Mouse (Mus musculus) stomach, embryonic 16.5 days (tissue): ENCODE measurements at regions not wholly inside any gene's neighbourhood (a gene's known extent, or its start where the extent isn't known, plus 50 kb on each side); places are given as distances from the start of the nearest gene placed in this dataset.

Source experiments
- ATAC-seq: fragments of 200-750 bp; cut with Nextera tagmentation; 2 replicates; pipeline ENCODE4 v1.8.0; 2017; ENCODE audit warnings: moderate number of reproducible peaks, moderate TSS enrichment; ENCODE audit not compliant: insufficient read depth, low FRiP score
- H3K27ac ChIP-seq: fragments of 300-500 bp; sonication (generic); 2 replicates; pipeline ENCODE4 v1.5.1; 2014; ENCODE audit warnings: low read length
- H3K27me3 ChIP-seq: fragments of 300-500 bp; sonication (generic); 2 replicates; pipeline ENCODE4 v1.6.1; 2014; ENCODE audit warnings: low read length, control low read depth, mixed read lengths; ENCODE audit not compliant: control insufficient read depth, insufficient read depth
- H3K36me3 ChIP-seq: fragments of 300-500 bp; sonication (generic); 2 replicates; pipeline ENCODE4 v1.6.1; 2014; ENCODE audit warnings: low read length; ENCODE audit not compliant: control insufficient read depth, insufficient read depth
- H3K4me1 ChIP-seq: fragments of 300-500 bp; sonication (generic); 2 replicates; pipeline ENCODE4 v1.6.1; 2014; ENCODE audit warnings: low read length, control low read depth, mixed read lengths; ENCODE audit not compliant: control insufficient read depth, insufficient read depth
- H3K4me2 ChIP-seq: fragments of 300-500 bp; sonication (generic); 2 replicates; pipeline ENCODE4 v1.6.1; 2014; ENCODE audit warnings: low read depth, low read length, mixed read lengths
- H3K4me3 ChIP-seq: fragments of 300-500 bp; sonication (generic); replicated peaks from 2 replicates; pipeline ENCODE4 v1.5.1; 2014; ENCODE audit warnings: mild to moderate bottlenecking, low read length
- H3K9ac ChIP-seq: fragments of 300-500 bp; sonication (generic); 2 replicates; pipeline ENCODE4 v1.6.1; 2014; ENCODE audit warnings: low read length
- H3K9me3 ChIP-seq: fragments of 300-500 bp; sonication (generic); replicated peaks from 2 replicates; pipeline ENCODE4 v1.6.1; 2016; ENCODE audit warnings: low read length, control low read depth; ENCODE audit not compliant: control insufficient read depth
- WGBS: fragments of 180-500 bp; shearing (Covaris S2); extraction: QIAGEN DNeasy Blood & Tissue Kit; methylation state at CpG from one replicate; pipeline ENCODE4 v1.1.7; 2014; 5-methylcytosine and 5-hydroxymethylcytosine counted together

DNA sequence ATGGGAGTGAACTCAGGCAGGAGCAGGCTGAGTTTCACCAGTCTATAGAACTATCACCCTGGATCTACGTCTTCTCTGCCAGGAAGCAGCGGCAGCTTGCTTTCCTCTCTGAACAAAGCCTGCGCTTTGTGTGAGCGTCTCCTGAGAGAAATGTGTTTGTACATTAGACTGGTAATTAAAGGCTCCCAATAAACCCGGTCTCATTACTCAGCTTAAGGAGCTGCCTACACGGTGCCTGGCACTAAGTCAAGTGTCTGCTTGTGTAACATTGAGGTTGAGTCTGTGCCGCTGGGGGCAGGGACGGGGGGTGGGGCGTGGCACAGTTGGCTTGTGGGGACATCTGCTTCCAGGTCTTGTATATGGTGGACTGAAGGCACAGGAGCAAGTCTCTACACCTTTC lies 150.4 kb upstream of the Mylip start:
- WGBS = 58% methylated on average over 9 of the region's 9 CpGs
- Histone ChIP-seq H3K36me3 (no peaks in the 10 kb centered on the region), H3K27ac (no peak overlapping the region), H3K9me3 (0 out of 2 replicates have a peak, but pooled peaks cover 2% of the 10 kb centered on the region), H3K27me3 (no peaks in the 10 kb centered on the region), H3K4me1 (no peaks in the 10 kb centered on the region), H3K9ac (no peak overlapping the region), H3K4me3 (no peak overlapping the region), H3K4me2 (no peak overlapping the region)
- no peak for ATAC-seq

DNA sequence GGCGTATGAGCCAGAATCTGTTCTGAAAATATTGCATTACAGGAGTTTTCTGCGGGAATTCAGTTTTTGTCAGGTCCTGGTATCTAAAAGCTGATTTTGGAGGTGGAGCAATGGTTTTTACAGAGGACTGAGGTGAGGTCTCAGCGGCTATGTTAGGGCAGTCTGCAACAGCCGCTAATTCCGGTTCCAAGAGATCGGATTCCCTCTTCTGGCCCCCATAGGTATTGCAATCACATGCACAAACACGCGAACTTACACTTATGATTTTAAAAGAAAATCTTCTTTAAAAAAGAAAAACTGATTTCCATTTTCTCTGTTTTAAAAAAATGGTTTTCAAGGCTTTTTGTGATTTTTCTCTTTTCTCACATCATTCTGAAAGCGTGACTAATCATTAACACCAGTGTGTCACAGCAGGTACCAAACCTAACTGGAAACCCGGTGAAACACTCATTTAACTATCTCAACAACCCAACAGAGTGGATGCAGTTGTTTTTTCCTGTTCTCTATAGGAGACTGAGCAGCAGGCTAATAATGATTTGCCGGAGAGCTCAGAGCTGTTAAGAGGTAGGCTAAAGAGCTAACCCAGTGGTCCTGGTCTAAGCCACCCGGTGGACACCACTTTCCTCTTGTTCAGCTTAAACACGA lies 149.4 kb upstream of the Mylip start:
- 83% methylated on average over 13 of the region's 13 CpGs for WGBS
- Histone ChIP-seq H3K36me3 (no peaks in the 10 kb centered on the region), H3K27ac (no peak overlapping the region), H3K27me3 (no peaks in the 10 kb centered on the region), H3K4me3 (no peak overlapping the region), H3K9ac (no peak overlapping the region), H3K4me1 (no peaks in the 10 kb centered on the region), H3K4me2 (no peak overlapping the region), H3K9me3 (0 out of 2 replicates have a peak, but pooled peaks cover 2% of the 10 kb centered on the region)
- no peak for ATAC-seq

DNA sequence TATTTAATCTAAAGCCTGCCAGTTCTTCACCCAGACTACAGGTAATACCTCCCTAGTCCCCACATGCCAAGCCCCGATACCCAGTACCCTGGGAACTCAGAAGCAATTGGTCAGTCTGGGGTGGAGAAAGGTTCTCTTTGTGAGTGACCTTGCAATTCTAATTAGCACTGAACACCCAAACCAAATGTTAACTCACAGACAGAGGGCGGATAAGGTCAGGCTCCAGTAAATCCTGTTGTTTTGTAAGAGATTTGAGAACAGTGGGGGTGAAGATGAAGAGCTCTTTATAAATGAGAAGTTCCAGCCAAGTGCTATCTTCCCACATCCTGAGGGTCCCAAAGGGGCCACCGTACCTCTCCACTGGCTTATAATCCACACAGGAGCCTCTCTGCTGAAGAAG lies 147.3 kb upstream of the Mylip start:
- H3K9me3 ChIP-seq = no peaks in the 10 kb centered on the region
- H3K27me3 ChIP-seq = no peaks in the 10 kb centered on the region
- no peak for ATAC-seq
- no peak overlapping the region for H3K9ac ChIP-seq
- no peak overlapping the region for H3K27ac ChIP-seq
- 81% methylated on average over 3 of the region's 3 CpGs for WGBS
- no peak overlapping the region for H3K4me3 ChIP-seq
- no peaks in the 10 kb centered on the region for H3K4me1 ChIP-seq
- no peaks in the 10 kb centered on the region for H3K36me3 ChIP-seq
- no peak overlapping the region for H3K4me2 ChIP-seq

DNA sequence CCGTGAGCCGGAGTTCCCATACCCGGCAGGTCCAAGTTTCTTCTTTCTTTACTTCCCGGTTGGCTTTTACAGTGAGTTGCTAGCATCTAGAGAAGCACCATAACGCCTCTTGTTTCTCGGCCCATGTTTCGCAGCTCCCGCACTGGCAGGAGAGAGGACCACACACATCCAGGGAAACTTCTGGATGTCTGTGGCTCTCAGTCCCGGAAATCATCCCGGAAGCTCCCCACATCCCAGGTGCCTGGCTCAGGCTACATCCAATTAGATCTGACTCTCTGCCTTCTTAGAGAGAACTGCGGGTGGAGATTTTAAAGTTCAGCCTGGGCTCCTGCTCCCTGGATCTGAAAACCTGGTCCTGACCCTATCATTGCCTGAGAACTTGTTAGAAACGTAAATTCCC lies 146.8 kb upstream of the Mylip start:
- Histone ChIP-seq H3K9ac (no peak overlapping the region), H3K4me2 (no peak overlapping the region), H3K9me3 (no peaks in the 10 kb centered on the region), H3K4me1 (no peaks in the 10 kb centered on the region), H3K4me3 (no peak overlapping the region), H3K36me3 (no peaks in the 10 kb centered on the region), H3K27ac (no peak overlapping the region), H3K27me3 (no peaks in the 10 kb centered on the region)
- no peak for ATAC-seq
- 81% methylated on average over 12 of the region's 12 CpGs for WGBS

DNA sequence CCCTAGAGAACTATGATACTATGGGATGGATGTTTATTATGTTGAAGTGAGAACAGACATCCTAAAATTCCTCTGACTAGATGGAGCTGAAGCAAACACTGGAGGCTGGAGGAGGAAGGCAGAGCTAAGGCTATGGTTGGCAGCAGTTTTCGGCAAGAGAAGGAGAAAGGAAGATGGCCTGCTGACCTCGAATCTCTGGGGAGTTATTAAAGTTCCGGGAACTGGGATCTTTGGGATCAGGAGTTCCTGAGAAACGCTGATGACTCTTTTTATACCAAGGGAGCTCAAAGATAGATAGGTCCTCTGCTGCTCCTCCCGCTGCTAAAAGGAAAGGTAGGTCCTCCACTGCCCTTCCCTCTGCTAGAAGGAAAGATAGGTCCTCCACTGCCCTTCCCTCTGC lies 143.9 kb upstream of the Mylip start:
- Histone ChIP-seq H3K36me3 (no peaks in the 10 kb centered on the region), H3K27ac (no peak overlapping the region), H3K4me1 (no peaks in the 10 kb centered on the region), H3K9ac (no peak overlapping the region), H3K27me3 (no peaks in the 10 kb centered on the region), H3K9me3 (no peaks in the 10 kb centered on the region), H3K4me3 (no peak overlapping the region), H3K4me2 (no peak overlapping the region)
- 71% methylated on average over 5 of the region's 5 CpGs for WGBS
- no peak for ATAC-seq

DNA sequence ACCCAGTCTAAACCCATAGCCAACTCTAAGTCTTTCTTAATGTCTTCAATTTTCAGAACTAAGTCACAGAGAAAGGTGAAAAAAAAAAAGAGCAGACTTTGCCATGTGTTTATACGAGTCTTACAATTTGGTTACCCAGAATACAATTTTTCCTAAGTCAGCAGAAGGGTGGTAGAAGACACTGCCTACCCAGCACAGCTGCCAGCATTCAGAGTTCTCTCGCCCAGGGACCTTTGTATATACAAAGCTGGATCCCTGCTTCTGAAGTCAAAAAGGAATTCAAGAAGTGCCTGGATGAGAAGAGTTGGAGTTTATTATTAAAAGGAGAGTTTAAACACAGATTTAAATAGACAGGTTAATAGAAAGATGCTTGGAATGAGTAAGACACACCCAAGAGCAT lies 143.2 kb upstream of the Mylip start:
- no peak overlapping the region for H3K9ac ChIP-seq
- no peaks in the 10 kb centered on the region for H3K4me1 ChIP-seq
- WGBS = 49% methylated on average over 2 of the region's 2 CpGs
- no peak overlapping the region for H3K4me3 ChIP-seq
- no peak overlapping the region for H3K4me2 ChIP-seq
- no peaks in the 10 kb centered on the region for H3K27me3 ChIP-seq
- no peak for ATAC-seq
- no peak overlapping the region for H3K27ac ChIP-seq
- no peaks in the 10 kb centered on the region for H3K36me3 ChIP-seq
- H3K9me3 ChIP-seq = no peaks in the 10 kb centered on the region

DNA sequence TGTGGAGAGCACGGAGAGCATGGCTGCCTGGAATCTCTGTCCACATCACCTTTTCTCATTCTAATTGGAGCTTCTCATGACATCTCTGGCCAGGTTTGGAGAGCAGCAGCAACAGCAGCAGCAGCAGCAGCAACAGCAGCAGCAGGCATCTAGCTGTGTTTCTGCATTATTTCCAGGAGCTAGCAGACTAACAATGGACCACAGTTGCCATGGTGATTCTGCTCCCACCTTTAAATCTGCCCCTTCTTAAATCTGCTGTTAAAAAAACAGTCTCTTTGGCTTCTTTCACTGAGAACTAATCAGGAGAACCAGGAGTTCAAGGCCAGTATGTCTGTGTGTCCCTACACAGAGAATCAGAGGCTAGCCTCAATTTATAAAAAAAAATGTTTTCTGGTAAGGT lies 139.5 kb upstream of the Mylip start:
- H3K27ac ChIP-seq = no peak overlapping the region
- H3K4me1 ChIP-seq = no peaks in the 10 kb centered on the region
- no peak overlapping the region for H3K9ac ChIP-seq
- H3K4me3 ChIP-seq = no peak overlapping the region
- 100% methylated on average over 1 of the region's 1 CpGs for WGBS
- H3K27me3 ChIP-seq = no peaks in the 10 kb centered on the region
- no peaks in the 10 kb centered on the region for H3K9me3 ChIP-seq
- ATAC-seq = no peak
- no peak overlapping the region for H3K4me2 ChIP-seq
- H3K36me3 ChIP-seq = no peaks in the 10 kb centered on the region

DNA sequence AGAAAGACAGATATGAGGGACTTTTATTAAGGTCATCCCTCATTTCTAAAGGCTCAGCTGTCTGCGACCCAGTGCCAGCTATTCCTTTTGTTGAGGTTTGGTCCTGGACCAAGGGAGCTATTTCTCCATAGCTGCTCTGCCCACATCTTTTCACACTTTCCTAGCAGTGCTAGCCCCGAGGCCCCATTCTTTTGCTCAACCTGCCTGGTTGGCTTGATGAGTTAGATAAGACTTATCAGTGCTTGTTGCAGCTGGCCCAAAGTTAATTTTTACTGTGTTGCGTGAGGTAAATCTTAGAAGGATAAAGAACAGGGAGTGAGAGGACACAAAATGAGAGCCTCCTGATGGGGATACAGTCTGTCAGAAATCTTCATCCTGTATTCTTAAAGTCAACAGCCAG lies 138.5 kb upstream of the Mylip start:
- Histone ChIP-seq H3K4me3 (no peak overlapping the region), H3K4me1 (no peaks in the 10 kb centered on the region)
- 42% methylated on average over 3 of the region's 3 CpGs for WGBS

DNA sequence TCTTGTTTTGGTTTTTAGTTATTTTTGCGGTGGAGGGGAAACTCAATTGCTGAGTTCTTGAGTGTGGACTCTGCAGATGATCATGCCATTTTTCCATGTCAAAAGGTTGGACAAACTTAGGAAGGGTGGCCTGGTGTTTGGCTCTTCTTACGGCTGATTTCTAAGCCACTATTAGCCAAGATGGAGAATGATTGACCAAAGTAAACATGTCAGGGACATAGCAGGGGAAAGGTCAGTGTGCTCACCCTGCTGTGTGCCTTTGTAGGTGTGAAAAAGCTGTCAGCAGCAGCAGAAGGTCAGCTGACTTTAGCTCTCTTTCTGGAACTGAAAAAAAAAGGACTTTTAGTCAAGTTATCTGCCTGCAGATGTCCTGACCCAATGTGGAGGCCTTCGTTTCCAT lies 137.4 kb upstream of the Mylip start:
- no peak overlapping the region for H3K27ac ChIP-seq
- no peak for ATAC-seq
- H3K4me2 ChIP-seq = no peak overlapping the region
- 44% methylated on average over 3 of the region's 3 CpGs for WGBS
- H3K4me3 ChIP-seq = no peak overlapping the region
- no peak overlapping the region for H3K9ac ChIP-seq
- no peaks in the 10 kb centered on the region for H3K9me3 ChIP-seq
- no peaks in the 10 kb centered on the region for H3K36me3 ChIP-seq
- H3K27me3 ChIP-seq = no peaks in the 10 kb centered on the region
- H3K4me1 ChIP-seq = no peaks in the 10 kb centered on the region

More for the DNA sequence above, 138.5 kb upstream of the Mylip start:
- Histone ChIP-seq H3K27me3 (no peaks in the 10 kb centered on the region), H3K9ac (no peak overlapping the region), H3K36me3 (no peaks in the 10 kb centered on the region), H3K27ac (no peak overlapping the region), H3K9me3 (no peaks in the 10 kb centered on the region), H3K4me2 (no peak overlapping the region)
- ATAC-seq = no peak

DNA sequence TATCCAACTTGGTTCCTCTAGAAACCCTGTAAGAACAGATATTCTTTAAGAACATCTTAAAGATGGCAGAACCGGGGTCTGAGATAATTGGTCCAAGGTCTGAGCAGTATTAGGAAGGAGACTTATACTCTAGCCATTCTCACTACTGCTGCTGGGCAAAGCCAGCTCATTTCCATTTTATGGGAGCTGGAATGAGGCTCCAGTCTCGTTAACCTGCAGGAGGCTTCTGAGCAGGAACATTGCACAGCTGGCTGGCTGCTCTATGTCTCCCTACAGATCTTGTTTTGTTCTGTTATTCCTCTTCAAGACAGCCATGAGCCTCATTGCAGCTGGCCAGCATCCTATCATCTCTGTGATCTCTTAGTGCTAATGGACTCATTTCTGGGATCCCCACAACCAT lies 136.3 kb upstream of the Mylip start:
- Histone ChIP-seq H3K27me3 (no peaks in the 10 kb centered on the region), H3K4me3 (no peak overlapping the region), H3K9ac (no peak overlapping the region), H3K9me3 (no peaks in the 10 kb centered on the region), H3K36me3 (no peaks in the 10 kb centered on the region), H3K4me2 (no peak overlapping the region), H3K4me1 (no peaks in the 10 kb centered on the region), H3K27ac (no peak overlapping the region)
- 64% methylated on average over 2 of the region's 2 CpGs for WGBS
- ATAC-seq = no peak
